ENCODE assay signal across 9 mouse cellular contexts in genomic region chr19:12596290-12597072, GRCm38 (mm10). TPM values are rescaled to one million over a fixed set of nuclear protein-coding genes. Genes with fewer than 3 reads are reported as not detected.
A peak's percentile ranks its signal among the peaks of the same experiment; 100 is the strongest.
DNase-seq lines count a peak whose midpoint lies in the region; ATAC-seq and TF ChIP-seq lines count a peak whose summit lies in the region.
"Had no signal": no experiment of that assay in that cellular context is flagged by ENCODE, and none has a peak within 500 bp of the region (broad histone marks: within the 10 kb centered on the region; RNA-seq: fewer than 3 reads in every experiment).

No protein-coding gene starts in this region.

- H3K4me1 ChIP-seq in heart, embryonic 13.5 days = peaks cover 8% of the 10 kb centered on the region
- H3K4me1 ChIP-seq in hindbrain, embryonic 13.5 days (replicated peaks) = 0 out of 2 replicates have a peak, but pooled peaks cover 6% of the 10 kb centered on the region
- H3K4me1 ChIP-seq in liver, postnatal 0 days (ENCODE audit: insufficient read depth) = peaks cover 6% of the 10 kb centered on the region; the same call in 1 of the 2 replicates
- peaks cover 7% of the 10 kb centered on the region for H3K4me1 ChIP-seq in stomach, embryonic 15.5 days

- no peaks in the 10 kb centered on the region for H3K9me3 ChIP-seq in heart, embryonic 13.5 days
- no peaks in the 10 kb centered on the region for H3K9me3 ChIP-seq in hindbrain, embryonic 13.5 days
- no peaks in the 10 kb centered on the region for H3K9me3 ChIP-seq in liver, postnatal 0 days (ENCODE audit: low read length)
- no peaks in the 10 kb centered on the region for H3K9me3 ChIP-seq in stomach, embryonic 15.5 days

- no peak for DNase-seq in heart, postnatal 4 days
- peak; percentile 11 for DNase-seq in urinary bladder, postnatal 14 days (ENCODE audit: low spot score)
- DNase-seq in urinary bladder, postnatal 4 days (ENCODE audit: low spot score in 2 of 2) = no peak
- no peak for DNase-seq in liver, postnatal 0 days
- no peak for DNase-seq in urinary bladder, postnatal 10 days (ENCODE audit: low spot score)

- no peak for TF ChIP-seq EP300 in liver, postnatal 0 days (IDR thresholded peaks at IDR 0.05; ENCODE audit: low read depth)

- H3K4me3 ChIP-seq in heart, embryonic 13.5 days = peak overlapping the region; percentile 76
- H3K4me3 ChIP-seq in hindbrain, embryonic 13.5 days = peak overlapping the region; percentile 74
- H3K4me3 ChIP-seq in liver, postnatal 0 days (ENCODE audit: low read depth, low read length) = peak overlapping the region; percentile 53
- peak overlapping the region; percentile 67 for H3K4me3 ChIP-seq in stomach, embryonic 15.5 days (replicated peaks)

- no peak for TF ChIP-seq CTCF in liver, postnatal 0 days (IDR thresholded peaks at IDR 0.05; ENCODE audit: low read depth)

- peak; percentile 32; the same call in 1 of the 2 replicates for ATAC-seq in heart, embryonic 13.5 days (ENCODE audit: extremely low read depth, insufficient number of reproducible peaks, low FRiP score, low TSS enrichment)
- ATAC-seq in hindbrain, embryonic 13.5 days (ENCODE audit: low FRiP score) = peak; percentile 68
- no peak for ATAC-seq in liver, postnatal 0 days
- peak; percentile 25 for ATAC-seq in stomach, embryonic 15.5 days (ENCODE audit: insufficient read depth, low FRiP score, low read depth)

- H3K27ac ChIP-seq in heart, embryonic 13.5 days (replicated peaks) = no peak overlapping the region; the same call in 1 of the 2 replicates
- peak overlapping the region; percentile 88 for H3K27ac ChIP-seq in hindbrain, embryonic 13.5 days
- H3K27ac ChIP-seq in liver, postnatal 0 days (ENCODE audit: low read depth) = peak overlapping the region; percentile 77
- H3K27ac ChIP-seq in stomach, embryonic 15.5 days = peak overlapping the region; percentile 81

- peak overlapping the region; percentile 98 for H3K4me2 ChIP-seq in heart, embryonic 13.5 days
- H3K4me2 ChIP-seq in hindbrain, embryonic 13.5 days = peak overlapping the region; percentile 92
- peak overlapping the region; percentile 94 for H3K4me2 ChIP-seq in liver, postnatal 0 days (ENCODE audit: low read depth, low read length)
- H3K4me2 ChIP-seq in stomach, embryonic 15.5 days = peak overlapping the region; percentile 99

- H3K36me3 ChIP-seq in heart, embryonic 13.5 days = no peaks in the 10 kb centered on the region
- H3K36me3 ChIP-seq in hindbrain, embryonic 13.5 days = no peaks in the 10 kb centered on the region
- no peaks in the 10 kb centered on the region for H3K36me3 ChIP-seq in liver, postnatal 0 days (replicated peaks; ENCODE audit: insufficient read depth, low read length)
- H3K36me3 ChIP-seq in stomach, embryonic 15.5 days = no peaks in the 10 kb centered on the region

- peaks cover 12% of the 10 kb centered on the region for H3K27me3 ChIP-seq in heart, embryonic 13.5 days (replicated peaks)
- 0 out of 2 replicates have a peak, but pooled peaks cover 6% of the 10 kb centered on the region for H3K27me3 ChIP-seq in hindbrain, embryonic 13.5 days
- no peaks in the 10 kb centered on the region for H3K27me3 ChIP-seq in liver, postnatal 0 days (ENCODE audit: insufficient read depth, low read length)
- H3K27me3 ChIP-seq in stomach, embryonic 15.5 days (replicated peaks) = no peaks in the 10 kb centered on the region

- peak overlapping the region; percentile 82 for H3K9ac ChIP-seq in heart, embryonic 13.5 days
- peak overlapping the region; percentile 81 for H3K9ac ChIP-seq in hindbrain, embryonic 13.5 days
- H3K9ac ChIP-seq in liver, postnatal 0 days (replicated peaks) = peak overlapping the region; percentile 70
- H3K9ac ChIP-seq in stomach, embryonic 15.5 days = peak overlapping the region; percentile 50

- 15% methylated on average over 23 of the region's 23 CpGs for WGBS in heart, embryonic 13.5 days
- 19% methylated on average over 23 of the region's 23 CpGs for WGBS in hindbrain, embryonic 13.5 days
- 19% methylated on average over 23 of the region's 23 CpGs for WGBS in liver, postnatal 0 days (ENCODE audit: insufficient replicate concordance)
- WGBS in stomach, embryonic 15.5 days = 14% methylated on average over 23 of the region's 23 CpGs

RNA-seq across cellular contexts. Expression of gene Gm4952, which starts 3.3 kb away (rescaled TPM):
- 0.10 and 0.12 TPM in 2 replicates for polyA plus RNA-seq in heart, embryonic 13.5 days (2015; fragmentation: Nextera tagmentation; extraction: Ambion mirVana)
- total RNA-seq in heart, postnatal 4 days (2021) = not detected
- 0.19 TPM in 1 of 2 replicates, not detected in the other for polyA plus RNA-seq in hindbrain, embryonic 13.5 days (2015; fragmentation: Nextera tagmentation; extraction: Ambion mirVana)
- polyA plus RNA-seq in liver, postnatal 0 days (2015; fragmentation: Nextera tagmentation; extraction: Ambion mirVana) = 248 and 262 TPM in 2 replicates
- 0.32 and 0.43 TPM in 2 replicates for polyA plus RNA-seq in stomach, embryonic 15.5 days (2015; fragmentation: Nextera tagmentation; extraction: Ambion mirVana)
- total RNA-seq: MEL had no signal

RNA-seq across cellular contexts. Expression of gene Glyat, which starts 36.6 kb away (rescaled TPM):
- polyA plus RNA-seq in heart, embryonic 13.5 days (2015; fragmentation: Nextera tagmentation; extraction: Ambion mirVana) = 0.05 TPM in 1 of 2 replicates, not detected in the other
- not detected for total RNA-seq in heart, postnatal 4 days (2021)
- 0.05 TPM in 1 of 2 replicates, not detected in the other for polyA plus RNA-seq in hindbrain, embryonic 13.5 days (2015; fragmentation: Nextera tagmentation; extraction: Ambion mirVana)
- 6.0 and 6.5 TPM in 2 replicates for polyA plus RNA-seq in liver, postnatal 0 days (2015; fragmentation: Nextera tagmentation; extraction: Ambion mirVana)
- polyA plus RNA-seq in stomach, embryonic 15.5 days (2015; fragmentation: Nextera tagmentation; extraction: Ambion mirVana) = not detected in 2 replicates
- total RNA-seq: MEL had no signal

RNA-seq across cellular contexts. Expression of gene Fam111a, which starts 50.9 kb away (rescaled TPM):
- 16.9 and 17.5 TPM in 2 replicates for polyA plus RNA-seq in heart, embryonic 13.5 days (2015; fragmentation: Nextera tagmentation; extraction: Ambion mirVana)
- total RNA-seq in heart, postnatal 4 days (2021) = 10 to 100 TPM; 23.1 to 23.8 TPM
- polyA plus RNA-seq in hindbrain, embryonic 13.5 days (2015; fragmentation: Nextera tagmentation; extraction: Ambion mirVana) = 7.8 and 8.0 TPM in 2 replicates
- polyA plus RNA-seq in liver, postnatal 0 days (2015; fragmentation: Nextera tagmentation; extraction: Ambion mirVana) = 14.4 and 15.4 TPM in 2 replicates
- 20.5 and 21.1 TPM in 2 replicates for polyA plus RNA-seq in stomach, embryonic 15.5 days (2015; fragmentation: Nextera tagmentation; extraction: Ambion mirVana)

Comparison
In these comparisons a context has a peak if more than half of its experiments do, and no peak if none do; other contexts are left out.
1. RNA of gene Gm4952, which starts 3.3 kb away (polyA plus RNA-seq): 248 to 262 TPM in liver, postnatal 0 days; 0.32 to 0.43 TPM in stomach, embryonic 15.5 days, 0.19 TPM in hindbrain, embryonic 13.5 days and 0.10 to 0.12 TPM in heart, embryonic 13.5 days; every median in the first group is over 100 times any median in the second.
2. Peak in every context shown above with its lines, with median percentiles within 50 percentile points of each other: H3K4me2 ChIP-seq, H3K4me3 ChIP-seq and H3K9ac ChIP-seq.